Mouse (Mus musculus) thymus, postnatal 36 days (tissue): ENCODE results near the gene Kcne1l.

ENCODE experiments used
- DNase-seq, 2 experiments: peaks; one replicate each; pipeline ENCODE4 v3.0.0; 2022; ENCODE audit warnings: mixed read lengths in 2 of 2

Gene Kcne1l

GRCm38 (mm10) chrX:142305869-142306581, at the start of gene Kcne1l:
Gene Kcne1l (minus strand): TSS chrX:142306294.
- DNase-seq, result no peak

- DNase-seq, result no peak
These were observed 30.1 kb upstream of the Kcne1l start for GRCm38 (mm10) chrX:142336207-142336606.

DNA sequence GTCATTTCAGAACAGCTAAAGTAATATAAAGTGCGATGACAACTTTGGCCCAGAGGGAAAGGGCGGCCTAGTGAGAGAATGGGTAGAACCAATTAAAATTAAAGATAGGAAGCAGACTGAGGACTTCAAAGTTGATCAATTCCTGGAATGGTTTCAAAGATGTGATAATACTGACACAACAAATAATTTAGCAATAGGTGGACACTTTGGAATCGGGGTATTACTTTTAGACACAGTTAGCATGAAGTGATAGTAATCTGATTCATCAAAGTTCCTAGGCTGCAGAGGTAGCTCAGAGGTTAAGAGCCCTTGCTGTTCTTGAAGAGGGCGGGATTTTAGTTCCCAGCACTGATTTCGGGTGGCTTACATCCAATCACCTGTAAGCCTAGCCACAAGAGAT, 29.4 kb upstream of the Kcne1l start:
- no peak for DNase-seq

DNA sequence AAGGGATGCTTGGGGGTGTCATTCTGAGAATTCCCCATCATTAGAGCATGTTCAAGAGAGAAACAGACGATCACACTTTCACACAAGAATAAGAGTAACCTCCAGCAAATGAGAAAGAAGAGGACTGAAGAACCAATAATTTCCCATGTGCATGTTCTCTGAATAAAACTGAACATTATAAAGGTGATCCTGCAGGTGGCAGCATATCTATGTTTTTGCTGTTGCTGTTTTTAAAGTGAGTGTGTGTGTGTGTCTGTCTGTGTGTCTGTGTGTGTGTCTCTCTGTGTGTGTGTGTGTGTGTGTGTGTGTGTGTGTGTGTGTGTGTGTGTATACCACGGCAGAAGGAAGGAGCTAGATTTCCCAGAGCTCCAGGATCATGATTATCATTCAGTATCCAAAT, 19.7 kb upstream of the Kcne1l start:
- DNase-seq, result no peak

DNA sequence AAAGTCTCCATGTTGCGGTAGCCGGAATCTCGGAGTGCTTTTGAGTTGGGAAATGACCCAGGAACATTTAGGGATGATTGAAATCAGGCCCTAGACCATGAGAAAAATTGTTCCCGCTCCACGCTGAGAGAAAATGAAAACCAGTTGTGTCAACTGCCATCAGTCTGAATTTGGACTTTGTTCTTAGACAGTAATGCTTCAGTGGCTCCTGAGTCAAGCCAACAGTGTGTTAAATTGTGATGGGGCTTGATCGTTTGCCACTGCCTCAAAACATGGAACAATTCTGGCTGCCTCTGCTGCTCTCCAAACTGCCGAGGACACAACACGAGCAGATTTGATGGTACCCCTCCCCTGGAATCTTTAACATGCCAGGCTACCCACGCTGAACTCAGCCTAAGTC, 10.0 kb upstream of the Kcne1l start:
- no peak for DNase-seq

DNA sequence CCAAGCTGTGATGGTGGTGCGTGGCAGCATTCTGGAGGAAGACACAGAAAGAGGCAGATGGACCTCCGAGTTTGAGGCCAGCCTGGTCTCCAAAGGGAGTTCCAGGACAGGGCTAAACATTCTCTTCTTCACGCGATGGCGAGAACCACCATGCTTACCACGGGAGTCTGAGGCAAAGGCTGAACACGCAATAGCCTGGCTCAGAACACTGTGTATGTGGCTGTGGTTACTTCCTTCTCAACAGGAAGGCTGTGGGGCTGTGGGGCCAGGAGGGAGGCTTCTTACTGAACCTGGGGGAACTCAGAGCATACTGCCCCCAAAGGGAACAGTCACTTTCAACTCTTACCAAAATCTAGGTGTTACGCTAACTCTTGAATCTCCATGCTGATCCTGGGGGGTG, 9.2 kb upstream of the Kcne1l start:
- no peak for DNase-seq

DNA sequence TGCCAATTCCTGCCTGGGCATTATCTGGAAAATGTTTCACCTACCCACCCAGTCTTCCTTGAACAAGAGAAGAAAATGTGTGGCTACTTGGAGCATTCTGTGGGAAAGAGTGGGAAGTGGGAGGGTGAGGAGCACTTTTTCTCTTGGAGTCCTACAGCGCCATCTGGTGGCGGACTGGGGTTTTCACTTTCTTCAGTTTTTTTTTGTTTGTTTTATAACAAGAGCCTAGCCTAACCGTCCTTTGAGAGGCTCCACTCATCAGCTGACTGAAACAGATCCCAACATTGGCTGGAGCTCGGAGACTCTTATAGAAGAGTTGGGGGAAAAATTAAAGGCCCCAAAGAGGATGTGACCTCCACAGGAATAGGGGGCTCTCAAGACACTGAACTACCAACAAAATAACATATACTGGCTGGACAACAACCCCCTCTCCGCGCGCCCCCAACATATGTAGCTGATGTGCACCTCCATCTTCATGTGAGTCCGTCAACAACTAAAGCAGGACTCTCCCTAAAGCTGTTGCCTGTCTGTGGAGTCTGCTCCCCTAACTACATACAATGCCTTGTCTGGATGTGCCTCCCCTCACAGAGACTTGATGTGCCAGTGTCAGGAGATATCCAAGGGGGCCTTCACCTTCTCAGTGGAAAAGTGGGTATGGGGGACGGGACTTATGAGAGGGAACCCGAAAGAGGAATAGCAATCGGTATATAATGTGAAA, 8.4 kb upstream of the Kcne1l start:
- peak; percentile 20 to 24 for DNase-seq

- no peak for DNase-seq
These were observed 4.3 kb upstream of the Kcne1l start for GRCm38 (mm10) chrX:142310431-142310830.

DNA sequence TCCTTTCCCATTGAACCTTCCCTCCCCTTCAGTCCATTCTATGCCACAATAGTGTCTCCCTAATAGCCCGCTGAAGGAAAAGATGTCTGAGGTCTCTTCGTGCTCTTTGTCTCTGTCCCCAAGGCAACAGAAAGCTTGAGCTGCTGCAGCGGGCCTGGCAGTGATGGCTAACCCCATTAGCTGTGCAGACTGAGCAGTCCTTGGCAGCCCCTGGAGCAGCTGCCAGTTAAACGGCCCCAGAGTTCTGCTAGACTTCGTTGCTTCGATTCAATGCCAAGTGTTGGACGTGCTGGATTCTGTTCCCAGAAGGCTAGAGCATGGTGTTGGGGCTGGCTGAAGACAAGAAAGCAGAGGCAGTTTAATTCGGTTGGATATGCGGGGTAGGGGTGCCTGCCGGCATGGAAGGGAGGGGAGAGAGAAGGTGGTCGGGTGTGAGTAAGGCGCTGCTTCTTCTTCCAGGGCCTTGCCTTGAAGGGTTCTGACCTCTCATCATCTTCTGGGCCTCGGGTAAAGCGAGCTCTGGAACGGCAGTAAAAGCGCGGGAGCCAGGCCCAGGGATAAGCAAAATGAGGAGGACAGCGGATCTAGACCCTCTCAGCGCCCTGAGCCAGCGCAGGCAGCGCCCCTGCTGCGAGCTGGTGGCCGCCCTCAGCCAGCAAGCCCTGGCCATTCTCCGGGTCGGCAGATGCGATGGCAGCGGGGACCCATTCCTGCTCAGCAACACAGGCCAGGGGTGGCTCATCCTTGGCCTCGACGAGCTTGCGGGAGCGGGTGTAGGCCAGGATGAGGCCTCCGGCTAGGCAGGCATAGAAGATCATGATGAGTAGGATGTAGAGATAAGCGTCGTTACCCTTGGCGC, 855 bp downstream of the Kcne1l start:
- no peak for DNase-seq

DNA sequence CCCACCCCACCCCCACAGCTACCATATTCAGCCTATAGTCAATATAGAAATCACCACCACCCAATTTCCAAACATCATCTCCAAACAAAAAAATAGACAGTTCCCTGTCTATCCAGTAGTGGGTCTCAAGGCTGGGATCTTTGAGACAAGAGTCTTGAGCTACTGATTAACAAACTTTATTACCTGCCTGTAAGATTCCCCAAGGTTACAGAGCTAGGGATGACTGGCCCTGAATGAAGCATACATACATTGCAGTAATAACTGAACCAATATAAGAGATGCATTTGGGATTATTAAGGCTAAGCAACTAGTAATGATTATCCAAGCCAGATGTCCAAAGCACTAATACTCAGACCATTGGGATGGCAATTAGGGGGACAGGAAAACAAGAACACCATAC, 1.5 kb downstream of the Kcne1l start:
- DNase-seq, result no peak

GRCm38 (mm10) chrX:142303456-142303855, 2.6 kb downstream of the Kcne1l start:
- no peak for DNase-seq

GRCm38 (mm10) chrX:142285905-142286304, 20.2 kb downstream of the Kcne1l start:
- no peak for DNase-seq

- DNase-seq, result no peak
These were observed 29.5 kb downstream of the Kcne1l start for GRCm38 (mm10) chrX:142276573-142276972.

DNA sequence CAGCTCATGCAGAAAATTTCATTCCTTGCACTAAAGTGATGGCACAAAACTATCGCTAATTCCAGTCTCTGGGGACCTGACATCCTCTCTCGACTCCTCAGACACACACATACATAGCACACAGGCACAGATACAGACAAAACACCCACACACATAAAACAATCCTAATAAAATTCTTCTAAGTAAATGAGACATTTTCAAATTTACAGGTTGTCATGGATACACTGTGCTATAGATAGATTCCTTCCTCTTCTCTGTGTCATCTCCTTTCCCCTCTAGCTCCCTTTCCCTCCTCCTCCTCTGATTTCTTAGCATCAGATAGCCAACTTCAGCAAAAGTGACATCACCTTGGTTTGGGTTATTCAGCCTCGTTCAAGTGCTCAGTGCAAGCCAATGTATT, 30.1 kb downstream of the Kcne1l start:
- DNase-seq, result no peak
